Mouse (Mus musculus): ENCODE measurements around the gene Cited2. TPM values are rescaled to one million over a fixed set of nuclear protein-coding genes. Genes with fewer than 3 reads are reported as not detected.

Cited2 gene
- polyA plus RNA-seq (2017; shearing (Covaris generic)), result 145 TPM

GRCm38 (mm10) chr10:17722653-17723410 is at the start of gene Cited2:
Gene Cited2, plus strand, starts transcription at chr10:17723218.

Other genes with a start within 250 kb of the Cited2 start
- gene Txlnb, start 73.0 kb downstream of the Cited2 start, polyA plus RNA-seq (2017; shearing (Covaris generic)), result not detected
- 170 TPM for gene Heca, start 224.8 kb downstream of the Cited2 start, polyA plus RNA-seq (2017; shearing (Covaris generic))

Measured in naive thymus-derived CD4-positive, alpha-beta T cell, adult 5 months (primary cell).